Mouse (Mus musculus) forebrain, embryonic 14.5 days (tissue): ENCODE measurements around the gene Efna1. TPM values are rescaled to one million over a fixed set of nuclear protein-coding genes. Genes with fewer than 3 reads are reported as not detected.

Source experiments
- ATAC-seq: fragments of 200-750 bp; cut with Nextera tagmentation; 2 replicates; pipeline ENCODE4 v1.8.0; 2017; ENCODE audit warnings: mild to moderate bottlenecking, moderate library complexity
- DNase-seq: peaks from one replicate; pipeline ENCODE4 v3.0.0-alpha.2; 2015; ENCODE audit warnings: low spot score
- H3K27ac ChIP-seq: fragments of 300-500 bp; sonication (generic); 2 replicates; pipeline ENCODE4 v1.5.1; 2014; ENCODE audit warnings: low read depth, mild to moderate bottlenecking, control low read depth, low read length, moderate library complexity
- H3K27me3 ChIP-seq: fragments of 300-500 bp; sonication (generic); replicated peaks from 2 replicates; pipeline ENCODE4 v1.6.1; 2014; ENCODE audit warnings: low read length, control low read depth, mixed read lengths; ENCODE audit not compliant: control insufficient read depth, insufficient read depth
- H3K36me3 ChIP-seq: fragments of 300-500 bp; sonication (generic); 2 replicates; pipeline ENCODE4 v1.6.1; 2014; ENCODE audit warnings: low read length, control low read depth; ENCODE audit not compliant: control insufficient read depth, insufficient read depth
- H3K4me1 ChIP-seq: fragments of 300-500 bp; sonication (generic); 2 replicates; pipeline ENCODE4 v1.6.1; 2014; ENCODE audit warnings: antibody characterized with exemption, low read length, control low read depth; ENCODE audit not compliant: control insufficient read depth, insufficient read depth
- H3K4me2 ChIP-seq: fragments of 300-500 bp; sonication (generic); 2 replicates; pipeline ENCODE4 v1.6.1; 2014; ENCODE audit warnings: mild to moderate bottlenecking, control low read depth, low read length
- H3K4me3 ChIP-seq: fragments of 300-500 bp; sonication (generic); 2 replicates; pipeline ENCODE4 v1.5.1; 2014; ENCODE audit warnings: low read depth, low read length, control low read depth
- H3K9ac ChIP-seq: fragments of 300-500 bp; sonication (generic); 2 replicates; pipeline ENCODE4 v1.6.1; 2014; ENCODE audit warnings: mild to moderate bottlenecking, low read length, control low read depth, moderate library complexity
- H3K9me3 ChIP-seq: fragments of 300-500 bp; sonication (generic); replicated peaks from 2 replicates; pipeline ENCODE4 v1.6.1; 2016; ENCODE audit warnings: low read length, control low read depth, mixed read lengths; ENCODE audit not compliant: control insufficient read depth
- WGBS: fragments of 180-500 bp; shearing (Covaris S2); extraction: QIAGEN DNeasy Blood & Tissue Kit; methylation state at CpG from one replicate; pipeline ENCODE4 v1.1.7; 2014; 5-methylcytosine and 5-hydroxymethylcytosine counted together
- polyA plus RNA-seq: library from polyadenylated mRNA; unstranded; fragments of >200 nt; fragmentation: Nextera tagmentation; extraction: Ambion mirVana; gene quantifications from 2 replicates; pipeline ENCODE4 v1.2.1, GENCODE M21; 2014

Gene Efna1
- polyA plus RNA-seq, 1 experiment from 2014 or later, result 10.5 TPM

GRCm38 (mm10) chr3:89320581-89321182 lies 39.7 kb upstream of the Efna1 start:
- under 1% methylated on average over 41 of the region's 41 CpGs for WGBS
- Histone ChIP-seq H3K4me3 (peak overlapping the region; percentile 59), H3K27ac (peak overlapping the region; percentile 83), H3K27me3 (peaks cover 41% of the 10 kb centered on the region), H3K36me3 (no peaks in the 10 kb centered on the region), H3K9ac (peak overlapping the region; percentile 75), H3K9me3 (no peaks in the 10 kb centered on the region), H3K4me2 (peak overlapping the region; percentile 90), H3K4me1 (peaks cover 26% of the 10 kb centered on the region)
- ATAC-seq (0 out of 2 replicates have a peak, but pooled peaks have one; percentile 9), DNase-seq (peak; percentile 76)

DNA sequence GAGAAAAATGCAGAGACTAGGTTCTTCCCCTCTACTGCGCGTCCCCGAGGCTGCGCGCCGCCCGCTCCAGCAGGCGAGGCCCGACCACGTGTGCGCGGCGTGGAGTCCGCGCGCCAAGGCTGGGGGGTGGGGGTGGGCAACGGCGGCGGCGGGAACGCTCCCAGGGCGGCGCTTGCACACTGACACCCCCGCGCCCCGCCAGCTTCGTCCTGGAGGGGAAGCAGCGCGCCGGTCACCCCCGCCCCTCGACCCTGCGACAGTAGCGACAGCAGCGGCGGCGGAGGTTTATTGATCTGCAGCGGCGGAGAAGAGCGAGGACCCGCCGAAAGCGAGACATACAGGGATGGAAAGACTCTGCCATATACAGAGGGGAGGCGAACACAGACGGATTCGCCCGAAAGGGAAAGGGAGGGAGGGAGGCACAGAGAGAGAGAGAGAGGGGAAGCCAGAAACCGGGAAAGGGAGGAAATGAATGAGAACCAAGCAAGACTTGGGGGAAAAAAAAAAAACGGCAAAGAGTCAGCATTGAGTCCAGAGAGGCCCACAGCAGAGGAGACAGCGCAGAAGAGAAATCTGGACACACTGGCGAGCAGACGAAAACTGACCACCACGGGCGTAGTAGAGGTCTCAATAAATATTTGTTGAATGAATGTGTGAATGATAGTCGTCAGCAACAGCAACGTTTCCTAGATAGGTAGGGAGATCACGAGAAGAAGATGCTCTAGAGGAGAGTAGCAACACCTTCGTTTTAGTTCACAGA lies 38.8 kb upstream of the Efna1 start:
- no peak for ATAC-seq
- no peaks in the 10 kb centered on the region for H3K36me3 ChIP-seq
- DNase-seq, result peak; percentile 58
- whole genome bisulfite sequencing, result 4% methylated on average over 55 of the region's 58 CpGs
- H3K9ac ChIP-seq, result peak overlapping the region; percentile 58
- H3K4me1 ChIP-seq, result peaks cover 31% of the 10 kb centered on the region
- peak overlapping the region; percentile 90 for H3K4me2 ChIP-seq
- peak overlapping the region; percentile 33; the same call in 1 of the 2 replicates for H3K27ac ChIP-seq
- H3K4me3 ChIP-seq, result peak overlapping the region; percentile 59
- peaks cover 41% of the 10 kb centered on the region for H3K27me3 ChIP-seq
- no peaks in the 10 kb centered on the region for H3K9me3 ChIP-seq

DNA sequence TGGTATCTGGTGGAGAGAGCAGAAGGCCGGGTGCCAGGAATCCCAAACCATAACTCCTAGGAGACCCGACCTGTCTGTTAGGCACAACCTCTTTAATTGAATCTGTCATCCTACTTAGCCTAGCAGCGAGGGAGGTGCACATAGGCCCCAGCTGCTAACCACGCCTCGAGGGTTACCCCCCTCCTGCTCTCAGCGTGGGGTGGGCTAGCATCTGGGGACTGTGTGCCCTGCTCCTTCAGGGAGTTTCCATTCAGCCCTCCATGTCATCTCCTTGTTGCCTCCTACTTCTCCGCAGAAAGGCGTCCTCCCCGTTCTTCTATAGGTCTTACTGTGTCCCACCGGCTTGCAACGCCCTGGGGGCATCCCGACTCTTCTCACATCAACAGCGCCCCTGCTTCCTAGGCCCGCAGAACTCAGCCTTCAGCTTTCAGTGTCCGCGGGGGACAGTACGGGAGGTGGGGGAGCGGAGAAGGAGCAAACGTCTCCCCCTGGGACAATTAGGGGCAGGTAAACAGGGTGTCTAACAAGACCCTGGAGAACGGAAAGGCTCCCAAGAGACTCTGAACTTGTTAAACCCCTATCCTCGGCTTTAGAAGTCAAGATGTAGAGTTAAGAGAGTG lies 38.1 kb upstream of the Efna1 start:
- Histone ChIP-seq H3K4me1 (peaks cover 31% of the 10 kb centered on the region), H3K36me3 (peaks cover 3% of the 10 kb centered on the region; the same call in 1 of the 2 replicates), H3K9me3 (no peaks in the 10 kb centered on the region), H3K4me2 (peak overlapping the region; percentile 90), H3K9ac (peak overlapping the region; percentile 58; the same call in 1 of the 2 replicates), H3K27me3 (peaks cover 41% of the 10 kb centered on the region), H3K27ac (no peak overlapping the region), H3K4me3 (peak overlapping the region; percentile 59)
- 9% methylated on average over 21 of the region's 21 CpGs for WGBS
- no peak for DNase-seq
- no peak for ATAC-seq

- Histone ChIP-seq H3K9ac (no peak overlapping the region), H3K27me3 (peaks cover 41% of the 10 kb centered on the region), H3K4me3 (no peak overlapping the region), H3K4me2 (no peak overlapping the region), H3K9me3 (no peaks in the 10 kb centered on the region), H3K36me3 (peaks cover 3% of the 10 kb centered on the region; the same call in 1 of the 2 replicates), H3K4me1 (peaks cover 31% of the 10 kb centered on the region), H3K27ac (no peak overlapping the region)
- 77% methylated on average over 8 of the region's 8 CpGs for WGBS
- no peak for DNase-seq
- ATAC-seq, result no peak
Measured at GRCm38 (mm10) chr3:89318316-89318715, 37.4 kb upstream of the Efna1 start.

DNA sequence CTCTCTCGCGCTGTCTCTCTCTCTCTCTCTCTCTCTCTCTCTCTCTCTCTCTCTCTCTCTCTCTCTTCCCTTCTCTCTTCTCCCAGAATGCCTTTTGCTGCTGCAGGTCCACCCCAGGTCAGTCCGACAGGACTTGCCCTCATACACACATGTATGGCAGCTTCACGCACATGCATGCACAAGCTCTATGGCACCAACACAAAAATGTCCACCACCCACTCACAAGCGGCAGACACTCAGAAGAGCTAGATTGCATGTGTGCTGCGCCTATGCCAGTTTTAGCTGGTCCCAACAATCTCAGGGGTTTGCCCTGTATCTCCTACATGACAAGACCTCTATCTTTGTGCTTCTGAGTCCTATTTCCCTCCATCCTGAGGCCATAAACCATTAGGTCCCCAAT lies 36.3 kb upstream of the Efna1 start:
- peaks cover 3% of the 10 kb centered on the region; the same call in 1 of the 2 replicates for H3K36me3 ChIP-seq
- no peak overlapping the region for H3K9ac ChIP-seq
- no peak overlapping the region for H3K4me3 ChIP-seq
- H3K9me3 ChIP-seq, result no peaks in the 10 kb centered on the region
- H3K27me3 ChIP-seq, result peaks cover 41% of the 10 kb centered on the region
- H3K4me1 ChIP-seq, result peaks cover 31% of the 10 kb centered on the region
- H3K4me2 ChIP-seq, result peak overlapping the region; percentile 17; the same call in 1 of the 2 replicates
- 54% methylated on average over 5 of the region's 6 CpGs for WGBS
- ATAC-seq (no peak), DNase-seq (no peak)
- no peak overlapping the region for H3K27ac ChIP-seq

- no peak overlapping the region for H3K4me3 ChIP-seq
- H3K27me3 ChIP-seq, result peaks cover 41% of the 10 kb centered on the region
- H3K9me3 ChIP-seq, result no peaks in the 10 kb centered on the region
- 0% methylated on average over 4 of the region's 4 CpGs for WGBS
- peaks cover 31% of the 10 kb centered on the region for H3K4me1 ChIP-seq
- no peak overlapping the region for H3K9ac ChIP-seq
- ATAC-seq (peak; percentile 50), DNase-seq (peak; percentile 95)
- peak overlapping the region; percentile 57; the same call in 1 of the 2 replicates for H3K4me2 ChIP-seq
- no peak overlapping the region for H3K27ac ChIP-seq
- peaks cover 3% of the 10 kb centered on the region; the same call in 1 of the 2 replicates for H3K36me3 ChIP-seq
Measured at GRCm38 (mm10) chr3:89316833-89317232, 35.9 kb upstream of the Efna1 start.

GRCm38 (mm10) chr3:89315930-89316831 lies 35.2 kb upstream of the Efna1 start:
- Histone ChIP-seq H3K27me3 (peaks cover 36% of the 10 kb centered on the region), H3K4me2 (peak overlapping the region; percentile 57), H3K9ac (peak overlapping the region; percentile 40), H3K36me3 (peaks cover 3% of the 10 kb centered on the region; the same call in 1 of the 2 replicates), H3K27ac (no peak overlapping the region; the same call in 1 of the 2 replicates), H3K4me1 (peaks cover 30% of the 10 kb centered on the region), H3K9me3 (no peaks in the 10 kb centered on the region), H3K4me3 (peak overlapping the region; percentile 26; the same call in 1 of the 2 replicates)
- ATAC-seq, result peak; percentile 15; the same call in 1 of the 2 replicates
- DNase-seq, result no peak
- 10% methylated on average over 40 of the region's 40 CpGs for WGBS
